Mouse (Mus musculus) myocyte (in vitro differentiated cells): ENCODE results near the gene Gm9837. TPM values are rescaled to one million over a fixed set of nuclear protein-coding genes. Genes with fewer than 3 reads are reported as not detected.

Experiments used
- H3K27me3 ChIP-seq: one replicate; pipeline ENCODE4 v1.6.1; 2011; ENCODE audit not compliant: control insufficient read depth, insufficient read depth, insufficient read length
- H3K36me3 ChIP-seq: one replicate; pipeline ENCODE4 v1.6.1; 2011; ENCODE audit not compliant: control insufficient read depth, insufficient read depth
- H3K4me2 ChIP-seq: one replicate; pipeline ENCODE4 v1.6.1; 2011; ENCODE audit warnings: low read depth, control low read depth
- H3K4me3 ChIP-seq: one replicate; pipeline ENCODE4 v1.5.1; 2011; ENCODE audit warnings: mild to moderate bottlenecking, control low read depth, moderate library complexity
- H3K79me2 ChIP-seq: one replicate; pipeline ENCODE4 v1.6.1; 2011; ENCODE audit not compliant: control insufficient read depth, insufficient read depth
- H3ac ChIP-seq: one replicate; pipeline ENCODE4 v1.6.1; 2011; ENCODE audit not compliant: control insufficient read depth, insufficient read length
- CEBPB ChIP-seq: IDR thresholded peaks from 2 replicates; pipeline ENCODE4 v1.6.1; 2011; ENCODE audit warnings: mild to moderate bottlenecking, moderate library complexity; ENCODE audit not compliant: poor library complexity, insufficient read depth, severe bottlenecking
- E2F4 ChIP-seq: IDR thresholded peaks from one replicate; pipeline ENCODE4 v1.6.1; 2011; ENCODE audit warnings: mild to moderate bottlenecking, control low read depth, moderate library complexity; ENCODE audit not compliant: insufficient read depth
- MAX ChIP-seq: IDR thresholded peaks from one replicate; pipeline ENCODE4 v1.6.1; 2011; ENCODE audit warnings: low read depth, mild to moderate bottlenecking, control low read depth
- MYOD1 ChIP-seq, 3 experiments: IDR thresholded peaks; one replicate each; pipeline ENCODE4 v1.6.1; 2011; ENCODE audit warnings: control low read depth in 2 of 3, low read depth in 2 of 3, mild to moderate bottlenecking in 2 of 3, moderate library complexity in 1 of 3; ENCODE audit not compliant: insufficient read length in 2 of 3, control insufficient read depth in 1 of 3
- MYOG ChIP-seq, 3 experiments: IDR thresholded peaks; one replicate each; pipeline ENCODE4 v1.6.1; 2011; ENCODE audit warnings: control low read depth in 2 of 3, low read depth in 2 of 3, mild to moderate bottlenecking in 2 of 3; ENCODE audit not compliant: insufficient read length in 2 of 3, control insufficient read depth in 1 of 3, insufficient read depth in 1 of 3
- POLR2A ChIP-seq: IDR thresholded peaks from one replicate; pipeline ENCODE4 v1.6.1; 2011; ENCODE audit warnings: low read depth, mild to moderate bottlenecking, control low read depth, moderate library complexity; ENCODE audit not compliant: insufficient read length
- POLR2AphosphoS2 ChIP-seq: IDR thresholded peaks from one replicate; pipeline ENCODE4 v1.6.1; 2011; ENCODE audit warnings: low read depth, control low read depth; ENCODE audit not compliant: insufficient read length
- REST ChIP-seq: IDR thresholded peaks from one replicate; pipeline ENCODE4 v1.6.1; 2011; ENCODE audit warnings: mild to moderate bottlenecking, control low read depth, moderate library complexity; ENCODE audit not compliant: insufficient read depth, insufficient read length
- SRF ChIP-seq: IDR thresholded peaks from one replicate; pipeline ENCODE4 v1.6.1; 2011; ENCODE audit warnings: low read depth; ENCODE audit not compliant: control insufficient read depth, insufficient read length
- TCF12 ChIP-seq: IDR thresholded peaks from one replicate; pipeline ENCODE4 v1.6.1; 2011; ENCODE audit warnings: mild to moderate bottlenecking, control low read depth; ENCODE audit not compliant: poor library complexity, insufficient read depth, severe bottlenecking
- TCF3 ChIP-seq: IDR thresholded peaks from one replicate; pipeline ENCODE4 v1.6.1; 2011; ENCODE audit warnings: low read depth, control low read depth; ENCODE audit not compliant: insufficient read length
- USF1 ChIP-seq: IDR thresholded peaks from one replicate; pipeline ENCODE4 v1.6.1; 2011; ENCODE audit warnings: low read depth, mild to moderate bottlenecking, control low read depth, moderate library complexity
- polyA plus RNA-seq: library from polyadenylated mRNA; unstranded; fragments of >200 nt; fragmentation: generic; extraction: Trizol; gene quantifications from one replicate; pipeline ENCODE4 v1.2.1, GENCODE M21; 2012; ENCODE audit warnings: missing spikeins

Gm9837 gene
- polyA plus RNA-seq, 1 experiment, result not detected

DNA sequence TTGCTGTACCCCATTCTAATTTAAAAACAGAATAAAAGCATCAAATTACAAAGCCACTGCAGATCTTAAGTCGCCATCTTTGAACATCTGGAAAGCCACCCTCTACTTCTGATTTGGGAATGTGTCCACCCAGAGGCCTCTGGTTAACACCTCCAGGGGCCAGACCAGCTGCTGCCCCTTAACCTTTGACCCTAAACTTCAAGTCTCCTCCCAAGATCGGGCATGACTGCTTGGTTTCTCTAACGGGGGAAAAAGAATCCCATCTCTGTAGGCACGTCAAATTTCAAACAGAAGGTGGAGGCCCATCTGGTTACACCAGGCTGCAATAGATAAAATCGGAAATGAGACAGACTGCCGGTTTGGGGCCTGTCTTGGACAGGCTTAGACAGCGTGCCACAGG lies 7.6 kb upstream of the Gm9837 start:
- H3K79me2 ChIP-seq, result no peaks in the 10 kb centered on the region
- no peaks in the 10 kb centered on the region for H3K36me3 ChIP-seq
- peaks cover 12% of the 10 kb centered on the region for H3K27me3 ChIP-seq
- no peak overlapping the region for H3ac ChIP-seq
- H3K4me2 ChIP-seq, result no peak overlapping the region
- no peak overlapping the region for H3K4me3 ChIP-seq
- TF ChIP-seq POLR2AphosphoS2, result no peak

DNA sequence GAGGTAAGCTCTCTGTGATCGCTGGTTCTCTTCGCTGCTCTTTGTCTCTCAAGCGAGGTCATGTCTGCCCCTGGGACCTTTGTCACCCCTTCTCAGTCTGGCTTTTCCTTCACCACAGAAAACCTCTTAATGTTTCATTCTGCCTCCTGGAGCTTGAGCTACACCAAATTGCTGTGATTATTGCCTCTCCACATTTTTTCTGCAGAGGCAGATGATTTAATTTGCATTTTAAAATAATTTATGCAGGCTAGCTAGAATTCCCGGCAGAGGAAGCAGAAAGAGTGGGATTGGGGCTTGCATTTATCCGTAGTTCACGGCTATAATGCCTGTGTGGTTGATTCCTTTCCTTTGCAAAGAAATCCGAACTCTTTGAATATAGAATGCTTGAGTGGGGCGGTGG lies 5.3 kb upstream of the Gm9837 start:
- H3K4me3 ChIP-seq, result no peak overlapping the region
- no peaks in the 10 kb centered on the region for H3K36me3 ChIP-seq
- peaks cover 12% of the 10 kb centered on the region for H3K27me3 ChIP-seq
- no peaks in the 10 kb centered on the region for H3K79me2 ChIP-seq
- no peak overlapping the region for H3ac ChIP-seq
- TF ChIP-seq POLR2A (no peak), E2F4 (no peak), CEBPB (no peak), TCF3 (no peak)
- H3K4me2 ChIP-seq, result no peak overlapping the region

DNA sequence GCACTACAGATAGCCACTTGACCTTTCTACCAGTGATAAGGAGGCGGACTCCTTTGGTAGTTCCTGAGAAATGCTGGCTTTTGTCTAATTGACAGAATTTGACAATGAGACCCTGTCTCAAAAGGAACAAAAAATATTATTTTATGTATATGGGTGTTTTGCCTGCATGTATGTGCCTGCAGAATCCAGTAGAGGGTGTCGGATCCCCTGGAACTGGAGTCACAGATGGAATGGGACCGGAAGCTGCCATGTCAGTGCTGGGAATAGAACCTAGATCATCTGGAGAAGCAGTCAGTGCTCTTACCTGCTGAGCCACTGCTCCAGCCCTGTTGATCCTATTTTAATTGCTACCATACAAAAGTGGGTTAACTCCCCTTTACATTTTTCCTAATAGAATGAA lies 2.4 kb upstream of the Gm9837 start:
- Histone ChIP-seq H3K4me3 (no peak overlapping the region), H3K79me2 (no peaks in the 10 kb centered on the region), H3ac (no peak overlapping the region), H3K36me3 (no peaks in the 10 kb centered on the region), H3K27me3 (peaks cover 12% of the 10 kb centered on the region), H3K4me2 (no peak overlapping the region)
- no peak for TF ChIP-seq USF1
- no peak for TF ChIP-seq CEBPB
- no peak for TF ChIP-seq MYOD1 (IDR thresholded peaks at IDR 0.05; ENCODE audit: control insufficient read depth in 1 of 3, insufficient read length in 2 of 3, low read depth in 2 of 3)
- no peak for TF ChIP-seq TCF12
- no peak for TF ChIP-seq POLR2AphosphoS2
- no peak for TF ChIP-seq POLR2A

DNA sequence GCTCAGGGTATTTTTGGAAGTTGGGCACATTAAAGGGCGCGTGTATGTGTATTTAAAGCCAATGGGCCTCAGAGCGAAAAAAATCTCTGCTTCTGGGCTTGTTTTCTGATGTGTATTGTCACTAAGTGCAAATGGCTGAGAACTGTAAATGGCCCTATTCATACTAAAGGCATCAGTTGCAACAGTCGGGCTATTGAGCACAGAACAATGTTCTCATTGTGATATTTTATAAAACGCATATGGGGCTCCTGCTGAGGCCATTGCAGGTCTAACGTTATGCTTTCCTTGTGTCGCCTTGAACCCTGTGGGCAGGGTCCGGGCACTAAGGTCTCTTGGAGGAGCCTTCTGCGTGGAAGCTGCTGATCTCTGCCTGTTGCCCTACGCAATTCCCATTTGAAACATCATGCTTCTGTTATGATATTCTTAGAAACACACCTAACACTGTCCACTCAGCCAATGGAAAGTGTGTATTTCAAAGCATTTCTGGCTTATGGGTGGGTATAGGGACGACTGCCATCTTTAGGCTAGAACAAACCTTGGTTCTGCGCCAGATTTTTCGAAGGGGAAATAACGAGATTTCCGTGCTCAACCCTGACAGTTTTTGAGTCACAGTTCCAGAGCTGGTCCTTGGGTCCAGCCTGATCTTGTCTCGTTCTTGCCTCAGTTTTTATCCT lies 848 bp downstream of the Gm9837 start:
- H3K79me2 ChIP-seq, result no peaks in the 10 kb centered on the region
- TF ChIP-seq TCF12, result no peak
- no peak for TF ChIP-seq CEBPB
- no peak for TF ChIP-seq MYOD1 (IDR thresholded peaks at IDR 0.05; ENCODE audit: control insufficient read depth in 1 of 3, insufficient read length in 2 of 3, low read depth in 2 of 3)
- no peak for TF ChIP-seq MYOG (IDR thresholded peaks at IDR 0.05; ENCODE audit: control insufficient read depth in 1 of 3, insufficient read depth in 1 of 3, insufficient read length in 2 of 3, low read depth in 2 of 3)
- no peak for TF ChIP-seq MAX
- TF ChIP-seq USF1, result no peak
- TF ChIP-seq POLR2A, result no peak
- TF ChIP-seq TCF3, result no peak
- TF ChIP-seq REST, result no peak
- no peak for TF ChIP-seq SRF
- TF ChIP-seq POLR2AphosphoS2, result no peak
- TF ChIP-seq E2F4, result no peak
- no peak overlapping the region for H3K4me3 ChIP-seq
- H3K27me3 ChIP-seq, result peaks cover 7% of the 10 kb centered on the region
- H3K4me2 ChIP-seq, result peak overlapping the region; percentile 66
- H3ac ChIP-seq, result no peak overlapping the region
- no peaks in the 10 kb centered on the region for H3K36me3 ChIP-seq

DNA sequence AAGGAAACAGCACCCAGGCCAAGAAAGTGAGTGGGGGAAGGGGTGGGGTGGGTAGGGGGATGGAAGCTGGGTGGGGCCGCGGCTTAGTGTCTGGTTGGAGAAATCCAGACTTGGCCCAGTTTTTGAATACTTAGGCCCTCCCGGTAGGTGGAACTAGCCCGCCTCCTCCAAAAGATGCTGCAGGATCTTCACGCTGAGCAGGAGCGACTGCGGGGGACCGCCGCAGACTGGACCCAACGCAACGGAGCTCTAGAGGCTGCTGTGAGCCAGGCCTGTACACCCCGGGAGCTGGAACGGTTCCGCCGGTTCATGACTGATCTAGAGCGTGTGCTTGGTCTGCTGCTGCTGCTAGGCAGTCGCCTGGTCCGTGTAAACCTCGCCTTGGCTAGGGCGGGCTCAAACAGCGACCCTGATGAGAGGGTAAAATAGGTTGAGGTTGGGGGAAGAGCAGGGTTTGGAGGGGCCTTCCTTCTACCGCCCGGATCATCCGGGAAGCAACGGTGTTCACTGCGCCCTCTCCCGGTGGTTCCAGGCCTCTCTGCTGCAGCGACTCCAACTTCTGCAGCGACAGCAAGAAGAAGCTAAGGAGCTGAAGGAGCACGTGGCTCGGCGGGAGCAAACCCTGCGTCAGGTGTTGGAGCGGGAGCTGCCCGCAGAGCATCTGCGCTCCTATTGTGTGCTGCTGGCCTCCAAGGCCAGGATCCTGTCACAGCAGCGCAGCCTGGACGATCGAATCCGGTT lies 3.9 kb downstream of the Gm9837 start:
- Histone ChIP-seq H3ac (no peak overlapping the region), H3K27me3 (no peaks in the 10 kb centered on the region), H3K4me3 (no peak overlapping the region), H3K4me2 (no peak overlapping the region), H3K79me2 (no peaks in the 10 kb centered on the region), H3K36me3 (no peaks in the 10 kb centered on the region)
- no peak for TF ChIP-seq SRF
- no peak for TF ChIP-seq USF1
- no peak for TF ChIP-seq POLR2A
- no peak for TF ChIP-seq MYOG (IDR thresholded peaks at IDR 0.05; ENCODE audit: control insufficient read depth in 1 of 3, insufficient read depth in 1 of 3, insufficient read length in 2 of 3, low read depth in 2 of 3)
- TF ChIP-seq TCF3, result no peak
